Mouse (Mus musculus) neural tube, embryonic 13.5 days (tissue): ENCODE measurements around the gene Mex3d. TPM values are rescaled to one million over a fixed set of nuclear protein-coding genes. Genes with fewer than 3 reads are reported as not detected.

Experiments
- ATAC-seq: fragments of 200-750 bp; cut with Nextera tagmentation; 2 replicates; pipeline ENCODE4 v1.8.0; 2017; ENCODE audit warnings: low read depth, mild to moderate bottlenecking, moderate TSS enrichment, moderate library complexity
- H3K27ac ChIP-seq: fragments of 300-500 bp; sonication (generic); replicated peaks from 2 replicates; pipeline ENCODE4 v1.5.1; 2015; ENCODE audit warnings: moderate library complexity, mild to moderate bottlenecking, inconsistent platforms
- H3K27me3 ChIP-seq: fragments of 300-500 bp; sonication (generic); 2 replicates; pipeline ENCODE4 v1.6.1; 2015; ENCODE audit warnings: mild to moderate bottlenecking, inconsistent platforms
- H3K36me3 ChIP-seq: fragments of 300-500 bp; sonication (generic); 2 replicates; pipeline ENCODE4 v1.6.1; 2015; ENCODE audit warnings: mild to moderate bottlenecking, inconsistent platforms
- H3K4me1 ChIP-seq: fragments of 300-500 bp; sonication (generic); replicated peaks from 2 replicates; pipeline ENCODE4 v1.6.1; 2015; ENCODE audit warnings: inconsistent platforms
- H3K4me2 ChIP-seq: fragments of 300-500 bp; sonication (generic); 2 replicates; pipeline ENCODE4 v1.6.1; 2015; ENCODE audit warnings: inconsistent platforms, mild to moderate bottlenecking, moderate library complexity
- H3K4me3 ChIP-seq: fragments of 300-500 bp; sonication (generic); 2 replicates; pipeline ENCODE4 v1.5.1; 2015; ENCODE audit warnings: mild to moderate bottlenecking, inconsistent platforms
- H3K9ac ChIP-seq: fragments of 300-500 bp; sonication (generic); 2 replicates; pipeline ENCODE4 v1.6.1; 2015; ENCODE audit warnings: moderate library complexity, mild to moderate bottlenecking, inconsistent platforms
- H3K9me3 ChIP-seq: fragments of 300-500 bp; sonication (generic); 2 replicates; pipeline ENCODE4 v1.6.1; 2016; ENCODE audit warnings: inconsistent platforms
- WGBS: fragments of 180-500 bp; shearing (Covaris S2); methylation state at CpG from one replicate; pipeline ENCODE4 v1.1.7; 2015; 5-methylcytosine and 5-hydroxymethylcytosine counted together
- polyA plus RNA-seq: library from polyadenylated mRNA; unstranded; fragments of >200 nt; fragmentation: Nextera tagmentation; extraction: Ambion mirVana; gene quantifications from 2 replicates; pipeline ENCODE4 v1.2.1, GENCODE M21; 2015

Gene Mex3d
- polyA plus RNA-seq, 1 experiment from 2014 or later, result 15.6 TPM

DNA sequence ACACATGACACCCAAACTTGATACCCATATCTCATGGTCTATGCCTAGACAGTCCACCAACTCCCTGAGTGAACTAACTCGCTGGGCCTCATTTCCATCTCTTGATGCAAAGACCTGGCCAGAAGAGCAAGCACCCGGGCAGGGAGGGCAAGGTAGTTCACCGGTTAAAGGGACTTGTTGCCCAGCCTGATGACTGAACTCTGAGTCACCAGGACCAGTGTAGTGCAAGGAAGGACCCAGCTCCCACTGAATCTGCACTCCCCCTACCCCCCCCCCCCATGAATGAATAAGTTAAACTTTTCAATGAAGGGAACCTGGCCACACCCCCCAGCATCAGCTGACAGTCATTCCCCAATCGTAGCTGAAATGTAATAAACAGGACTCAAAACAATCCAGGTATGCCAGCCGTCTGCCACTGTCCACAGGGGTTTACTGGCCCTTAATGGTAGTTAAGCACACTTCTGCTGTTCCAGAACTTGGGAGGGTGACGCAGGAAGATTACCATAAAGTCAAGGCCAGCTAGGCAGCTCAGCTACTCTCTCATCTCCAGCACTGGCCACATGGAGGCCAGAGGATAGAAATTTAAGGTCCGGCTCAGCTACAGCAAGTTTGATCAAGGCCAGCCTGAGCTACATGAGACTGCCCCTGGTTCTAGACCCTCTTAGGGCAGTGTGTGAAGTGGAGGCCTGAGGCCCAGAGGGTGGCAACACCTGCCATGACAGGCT, 4.7 kb downstream of the Mex3d start:
- Histone ChIP-seq H3K9me3 (no peaks in the 10 kb centered on the region), H3K4me2 (peak overlapping the region; percentile 100), H3K36me3 (peaks cover 57% of the 10 kb centered on the region), H3K4me3 (peak overlapping the region; percentile 99), H3K4me1 (peaks cover 47% of the 10 kb centered on the region), H3K9ac (peak overlapping the region; percentile 100), H3K27me3 (no peaks in the 10 kb centered on the region), H3K27ac (no peak overlapping the region)
- WGBS, result 84% methylated on average over 7 of the region's 7 CpGs
- ATAC-seq, result no peak

DNA sequence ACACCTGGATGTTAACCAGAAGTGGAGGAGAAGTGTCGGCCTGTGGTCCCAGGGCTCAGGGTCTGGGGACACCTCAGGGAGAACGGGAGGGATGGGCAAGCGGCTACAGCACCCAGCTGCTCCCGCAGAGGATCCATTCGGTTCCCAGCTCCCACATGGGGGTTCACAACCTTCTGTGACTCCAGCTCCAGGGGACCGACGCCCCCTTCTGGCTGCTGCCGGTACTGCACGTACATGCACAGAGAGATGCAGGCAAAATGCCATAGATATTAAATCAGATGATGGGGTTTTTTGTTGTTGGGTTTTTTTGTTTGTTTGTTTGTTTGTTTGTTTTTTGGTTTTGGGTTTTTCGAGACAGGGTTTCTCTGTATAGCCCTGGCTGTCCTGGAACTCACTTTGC, 9.7 kb downstream of the Mex3d start:
- Histone ChIP-seq H3K9ac (no peak overlapping the region), H3K27ac (no peak overlapping the region), H3K9me3 (no peaks in the 10 kb centered on the region), H3K4me3 (no peak overlapping the region), H3K4me2 (no peak overlapping the region), H3K36me3 (peaks cover 34% of the 10 kb centered on the region), H3K4me1 (peaks cover 17% of the 10 kb centered on the region), H3K27me3 (no peaks in the 10 kb centered on the region)
- WGBS, result 54% methylated on average over 10 of the region's 10 CpGs
- ATAC-seq, result no peak

DNA sequence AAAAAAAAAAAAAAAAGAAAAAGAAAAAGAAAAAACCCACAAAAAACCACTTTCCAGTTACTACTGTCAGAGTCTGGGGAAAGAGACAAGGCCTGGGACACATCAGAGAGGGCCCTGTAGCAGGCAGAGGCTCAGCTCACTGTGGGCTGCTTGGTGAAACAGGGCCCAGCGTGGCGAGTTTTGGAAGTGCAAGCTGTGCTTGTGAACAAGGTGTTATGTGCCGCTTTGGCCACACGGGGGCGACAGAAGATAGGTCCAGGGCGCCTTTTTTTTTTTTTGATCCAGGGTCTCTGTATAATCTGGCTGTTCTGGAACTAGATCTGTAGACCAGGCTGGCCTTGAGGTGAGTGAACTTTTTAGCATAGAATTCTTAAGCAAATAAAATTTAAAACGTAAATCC, 11.3 kb downstream of the Mex3d start:
- H3K4me2 ChIP-seq, result no peak overlapping the region
- H3K9me3 ChIP-seq, result no peaks in the 10 kb centered on the region
- H3K4me3 ChIP-seq, result no peak overlapping the region
- no peak overlapping the region for H3K9ac ChIP-seq
- peak; percentile 33; the same call in 1 of the 2 replicates for ATAC-seq
- 2% methylated on average over 7 of the region's 7 CpGs for WGBS
- H3K27ac ChIP-seq, result no peak overlapping the region
- H3K36me3 ChIP-seq, result peaks cover 18% of the 10 kb centered on the region
- peaks cover 15% of the 10 kb centered on the region for H3K4me1 ChIP-seq
- H3K27me3 ChIP-seq, result no peaks in the 10 kb centered on the region

DNA sequence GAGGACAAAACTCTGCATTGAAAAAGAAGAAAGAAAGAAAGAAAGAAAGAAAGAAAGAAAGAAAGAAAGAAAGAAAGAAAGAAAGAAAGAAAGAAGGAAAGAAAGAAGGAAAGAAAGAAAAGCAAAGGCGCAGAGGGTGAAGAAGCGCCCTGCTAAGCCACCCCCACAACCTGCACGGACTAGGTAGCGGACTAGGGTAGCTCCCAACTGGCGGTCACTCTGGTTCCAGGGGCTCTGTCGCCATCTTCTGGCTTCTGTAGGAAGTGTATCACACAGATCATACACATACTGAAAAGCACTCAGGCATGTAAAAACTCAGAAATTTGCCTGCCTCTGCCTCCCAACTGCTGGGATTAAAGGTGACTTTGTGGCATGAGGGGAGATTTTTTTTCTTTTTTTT, 13.4 kb downstream of the Mex3d start:
- H3K27ac ChIP-seq, result no peak overlapping the region
- H3K9me3 ChIP-seq, result no peaks in the 10 kb centered on the region
- no peak for ATAC-seq
- H3K4me2 ChIP-seq, result no peak overlapping the region
- no peaks in the 10 kb centered on the region for H3K27me3 ChIP-seq
- peaks cover 9% of the 10 kb centered on the region for H3K4me1 ChIP-seq
- H3K4me3 ChIP-seq, result no peak overlapping the region
- H3K9ac ChIP-seq, result no peak overlapping the region
- no peaks in the 10 kb centered on the region for H3K36me3 ChIP-seq
- WGBS, result 19% methylated on average over 6 of the region's 6 CpGs

DNA sequence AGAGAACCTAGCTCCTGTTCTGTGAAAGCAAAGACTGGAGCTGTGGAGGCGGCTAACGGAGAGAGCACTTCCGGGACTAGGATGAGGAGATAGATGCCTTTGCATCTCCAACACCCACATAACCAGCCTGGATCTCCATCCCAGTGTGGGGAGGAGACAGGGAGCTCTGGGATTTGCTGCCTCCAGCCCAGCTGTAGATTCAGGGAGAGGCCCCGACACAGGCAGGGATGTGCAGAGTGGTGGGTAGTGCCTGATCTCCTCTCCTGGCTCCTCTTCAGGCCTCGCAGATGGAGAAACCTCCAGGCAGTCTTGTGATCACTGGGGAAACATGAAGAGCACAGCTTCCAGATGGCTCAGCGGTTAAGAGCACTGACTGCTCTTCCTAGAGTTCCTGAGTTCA, 14.8 kb downstream of the Mex3d start:
- no peak for ATAC-seq
- Histone ChIP-seq H3K4me2 (no peak overlapping the region), H3K4me3 (no peak overlapping the region), H3K27me3 (peaks cover 3% of the 10 kb centered on the region; the same call in 1 of the 2 replicates), H3K36me3 (no peaks in the 10 kb centered on the region), H3K4me1 (peaks cover 9% of the 10 kb centered on the region), H3K9me3 (no peaks in the 10 kb centered on the region), H3K9ac (0 out of 2 replicates have a peak overlapping the region, but pooled peaks have one; percentile 1), H3K27ac (no peak overlapping the region)
- WGBS, result 78% methylated on average over 6 of the region's 6 CpGs

DNA sequence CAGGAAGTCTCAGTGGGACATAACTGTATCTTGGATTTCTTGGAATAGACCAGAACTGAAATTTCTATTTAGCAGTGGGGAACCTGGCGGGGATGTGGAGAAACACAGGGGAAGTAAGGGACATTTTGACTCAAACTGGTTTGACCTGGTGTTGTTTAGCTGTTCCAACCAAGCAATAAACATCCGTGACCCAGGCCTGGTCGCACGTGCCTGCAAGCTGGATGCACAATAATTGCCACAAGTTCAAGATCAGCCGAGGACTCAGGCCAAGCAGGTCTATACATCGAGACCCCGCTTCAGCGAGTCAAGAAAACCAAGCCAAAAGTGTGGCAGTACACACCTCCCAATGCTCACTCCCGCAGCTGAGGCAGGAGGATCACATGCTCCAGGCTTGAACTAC, 15.5 kb downstream of the Mex3d start:
- Histone ChIP-seq H3K4me3 (peak overlapping the region; percentile 22; the same call in 1 of the 2 replicates), H3K9me3 (no peaks in the 10 kb centered on the region), H3K36me3 (no peaks in the 10 kb centered on the region), H3K9ac (peak overlapping the region; percentile 49), H3K27ac (no peak overlapping the region), H3K4me1 (peaks cover 9% of the 10 kb centered on the region), H3K4me2 (peak overlapping the region; percentile 29), H3K27me3 (peaks cover 10% of the 10 kb centered on the region)
- WGBS, result 46% methylated on average over 9 of the region's 9 CpGs
- no peak for ATAC-seq

DNA sequence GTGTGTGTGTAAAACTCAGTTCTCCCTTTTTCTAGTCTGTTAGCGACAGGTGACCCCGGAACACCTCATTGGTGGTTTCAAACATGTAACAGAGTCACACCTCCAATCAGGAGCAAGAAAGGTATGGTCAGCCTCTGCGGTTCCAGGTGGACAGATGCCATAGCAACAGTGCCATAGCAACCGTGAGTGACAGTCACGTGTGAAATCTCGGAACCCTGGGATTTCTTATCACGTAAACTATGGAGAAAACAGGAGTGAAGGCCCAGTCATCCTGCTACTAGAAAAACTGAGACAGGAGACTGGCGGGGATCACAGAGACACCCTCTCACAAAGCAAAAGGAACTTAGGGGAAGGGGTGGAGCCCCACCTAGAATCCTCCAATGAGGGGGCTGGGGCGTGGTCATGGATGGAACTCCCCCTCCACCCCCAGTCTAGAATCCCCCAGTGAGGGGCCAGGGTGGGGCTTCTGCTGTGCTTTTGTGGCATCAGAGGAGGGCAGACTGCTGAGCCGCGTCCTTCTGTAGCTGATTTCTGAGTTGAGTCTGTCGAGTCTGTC, 16.0 kb downstream of the Mex3d start:
- H3K4me3 ChIP-seq, result peak overlapping the region; percentile 22

DNA sequence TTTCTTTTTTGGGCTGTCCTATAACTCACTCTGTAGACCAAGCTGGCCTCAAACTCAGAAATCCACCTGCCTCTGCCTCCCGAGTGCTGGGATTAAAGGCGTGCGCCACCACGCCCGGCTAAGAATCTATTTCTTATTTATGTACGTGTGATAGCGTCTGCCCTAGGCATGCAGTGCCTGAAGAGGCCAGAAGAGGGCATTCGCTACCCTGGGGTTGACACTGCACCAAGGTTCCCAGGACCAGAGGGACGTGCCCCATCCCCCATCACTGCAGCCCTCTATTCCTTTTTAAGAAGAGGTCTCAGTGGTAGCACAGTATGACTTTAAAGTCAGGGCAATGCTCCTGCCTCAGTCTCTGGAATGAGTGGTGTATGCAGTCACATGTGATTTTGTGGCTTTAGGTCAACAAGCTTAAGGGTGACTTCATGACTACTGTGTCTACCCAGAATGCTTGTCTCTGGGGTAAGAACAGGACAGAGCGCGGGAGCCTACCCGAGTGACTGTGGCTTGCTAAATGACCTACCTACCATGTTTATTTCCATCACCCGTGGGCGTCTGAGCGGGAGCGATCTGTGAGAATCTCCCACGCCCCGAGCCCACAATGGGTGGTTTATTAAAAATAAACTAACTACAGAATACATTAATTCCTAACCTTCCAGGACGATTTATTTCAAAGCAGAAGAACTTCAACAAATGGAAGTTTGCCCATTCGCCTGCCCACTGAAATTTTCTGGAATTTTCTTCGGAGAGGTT, 17.3 kb downstream of the Mex3d start:
- 85% methylated on average over 21 of the region's 21 CpGs for WGBS
- H3K4me2 ChIP-seq, result no peak overlapping the region

More for the DNA sequence above, 16.0 kb downstream of the Mex3d start:
- no peaks in the 10 kb centered on the region for H3K36me3 ChIP-seq
- 4% methylated on average over 12 of the region's 12 CpGs for WGBS
- peak; percentile 63 for ATAC-seq
- peaks cover 12% of the 10 kb centered on the region for H3K27me3 ChIP-seq
- peaks cover 9% of the 10 kb centered on the region for H3K4me1 ChIP-seq
- H3K9me3 ChIP-seq, result no peaks in the 10 kb centered on the region
- H3K9ac ChIP-seq, result peak overlapping the region; percentile 49; the same call in 1 of the 2 replicates
- no peak overlapping the region for H3K27ac ChIP-seq
- peak overlapping the region; percentile 29 for H3K4me2 ChIP-seq

DNA sequence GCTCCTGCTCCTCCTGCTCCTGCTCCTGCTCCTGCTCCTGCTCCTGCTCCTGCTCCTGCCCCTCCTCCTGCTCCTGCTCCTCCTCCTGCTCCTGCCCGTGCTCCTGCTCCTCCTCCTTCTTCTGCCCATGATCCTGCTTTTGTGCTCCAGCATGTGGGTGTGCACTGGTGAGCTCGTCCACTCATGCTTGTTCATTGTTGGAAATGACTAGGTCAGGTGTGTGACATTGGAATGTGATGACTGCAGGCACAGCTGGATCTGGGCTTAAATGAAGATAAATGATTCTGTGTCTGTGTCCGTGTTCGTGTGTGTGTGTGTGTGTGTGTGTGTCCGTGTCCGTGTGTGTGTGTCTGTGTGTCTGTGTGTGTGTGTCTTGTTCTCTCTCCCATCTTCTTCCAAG, 19.1 kb downstream of the Mex3d start:
- peaks cover 25% of the 10 kb centered on the region for H3K27me3 ChIP-seq
- H3K9me3 ChIP-seq, result no peaks in the 10 kb centered on the region
- no peak overlapping the region for H3K4me3 ChIP-seq
- no peak overlapping the region for H3K9ac ChIP-seq
- no peak for ATAC-seq
- no peak overlapping the region for H3K27ac ChIP-seq
- H3K36me3 ChIP-seq, result no peaks in the 10 kb centered on the region
- H3K4me1 ChIP-seq, result peaks cover 15% of the 10 kb centered on the region
- 87% methylated on average over 6 of the region's 6 CpGs for WGBS
- H3K4me2 ChIP-seq, result no peak overlapping the region

More for the DNA sequence above, 17.3 kb downstream of the Mex3d start:
- Histone ChIP-seq H3K9me3 (no peaks in the 10 kb centered on the region), H3K9ac (no peak overlapping the region), H3K36me3 (no peaks in the 10 kb centered on the region), H3K4me1 (peaks cover 9% of the 10 kb centered on the region), H3K27me3 (peaks cover 12% of the 10 kb centered on the region), H3K27ac (no peak overlapping the region), H3K4me3 (no peak overlapping the region)
- no peak for ATAC-seq

DNA sequence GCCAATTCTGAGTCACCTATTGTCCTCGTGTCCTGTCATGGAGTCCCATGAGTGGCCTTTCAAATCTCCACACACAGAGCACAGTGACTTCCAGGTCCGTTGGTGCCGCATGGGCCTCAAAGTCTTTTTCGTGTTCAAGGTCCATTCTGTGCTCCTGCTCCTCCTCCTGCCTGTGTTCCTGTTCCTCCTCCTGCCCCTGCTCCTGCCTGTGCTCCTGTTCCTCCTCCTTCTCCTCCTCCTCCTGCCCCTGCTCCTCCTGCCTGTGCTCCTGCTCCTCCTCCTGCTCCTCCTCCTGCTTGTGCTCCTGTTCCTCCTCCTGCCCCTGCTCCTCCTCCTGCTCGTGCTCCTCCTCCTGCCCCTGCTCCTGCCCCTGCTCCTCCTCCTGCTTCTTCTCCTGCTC, 19.5 kb downstream of the Mex3d start:
- Histone ChIP-seq H3K9ac (no peak overlapping the region), H3K27me3 (peaks cover 26% of the 10 kb centered on the region), H3K4me3 (no peak overlapping the region), H3K4me2 (no peak overlapping the region), H3K27ac (no peak overlapping the region), H3K9me3 (no peaks in the 10 kb centered on the region), H3K4me1 (peaks cover 15% of the 10 kb centered on the region), H3K36me3 (no peaks in the 10 kb centered on the region)
- no peak for ATAC-seq
- WGBS, result 66% methylated on average over 5 of the region's 5 CpGs

DNA sequence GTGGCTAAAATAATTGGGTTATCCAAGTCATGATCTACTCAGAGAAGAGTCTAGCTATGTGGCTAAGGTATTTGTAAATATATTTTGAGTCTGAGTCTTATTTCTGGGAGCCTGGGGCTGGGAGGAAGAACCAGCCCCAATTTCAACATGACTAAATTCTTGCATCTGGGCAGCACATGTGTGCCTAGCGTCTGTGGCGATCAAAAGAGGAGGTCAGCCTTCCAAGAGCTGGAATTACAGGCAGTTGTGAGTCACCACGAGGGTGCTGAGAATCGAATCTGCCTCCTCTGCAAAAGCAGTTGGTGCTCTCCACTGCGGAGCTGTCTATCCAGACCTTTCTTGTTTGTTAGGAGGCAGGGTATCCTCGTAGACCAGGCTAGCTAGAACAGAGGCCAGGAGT, 21.7 kb downstream of the Mex3d start:
- peaks cover 33% of the 10 kb centered on the region for H3K27me3 ChIP-seq
- WGBS, result 67% methylated on average over 6 of the region's 6 CpGs
- ATAC-seq, result no peak

DNA sequence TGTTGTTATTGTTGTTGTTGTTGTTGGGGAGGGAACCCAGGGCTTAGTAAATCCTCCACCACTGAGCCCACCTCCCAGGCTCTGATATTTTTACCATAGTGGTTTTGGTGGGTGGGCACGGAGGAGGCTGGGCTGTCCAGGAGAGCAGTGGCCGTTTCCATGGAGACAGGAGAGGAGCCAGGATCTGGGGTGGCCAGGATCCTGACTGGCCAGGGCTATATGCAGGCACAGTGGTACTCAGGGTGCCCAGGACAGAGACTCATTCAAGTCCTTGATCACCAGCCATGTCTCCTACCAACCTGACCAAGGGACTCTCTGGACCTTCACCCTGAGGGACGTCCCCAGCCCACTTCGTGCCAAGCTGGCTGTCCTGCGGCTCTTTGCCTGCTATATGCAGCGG, 23.7 kb downstream of the Mex3d start:
- no peak overlapping the region for H3K4me3 ChIP-seq
- peaks cover 5% of the 10 kb centered on the region; the same call in 1 of the 2 replicates for H3K4me1 ChIP-seq
- H3K27ac ChIP-seq, result no peak overlapping the region
- no peaks in the 10 kb centered on the region for H3K9me3 ChIP-seq
- no peak overlapping the region for H3K4me2 ChIP-seq
- peaks cover 52% of the 10 kb centered on the region for H3K27me3 ChIP-seq
- 38% methylated on average over 6 of the region's 6 CpGs for WGBS
- H3K9ac ChIP-seq, result no peak overlapping the region
- ATAC-seq, result no peak
- H3K36me3 ChIP-seq, result no peaks in the 10 kb centered on the region

More for the DNA sequence above, 21.7 kb downstream of the Mex3d start:
- peaks cover 5% of the 10 kb centered on the region; the same call in 1 of the 2 replicates for H3K4me1 ChIP-seq
- no peak overlapping the region for H3K27ac ChIP-seq
- H3K9ac ChIP-seq, result no peak overlapping the region
- no peaks in the 10 kb centered on the region for H3K36me3 ChIP-seq
- H3K9me3 ChIP-seq, result no peaks in the 10 kb centered on the region
- H3K4me2 ChIP-seq, result no peak overlapping the region
- no peak overlapping the region for H3K4me3 ChIP-seq
